Mouse (Mus musculus): ENCODE measurements around the gene Zfp385a. TPM values are rescaled to one million over a fixed set of nuclear protein-coding genes. Genes with fewer than 3 reads are reported as not detected.

The Zfp385a gene
- total RNA-seq, 2 experiments from 2014 or later = 0.30 to 4.2 TPM

- ATAC-seq (replicated peaks; ENCODE audit: low FRiP score, poor library complexity, severe bottlenecking) = no peak
Observed at GRCm38 (mm10) chr15:103314181-103314580, 25.7 kb downstream of the Zfp385a start.

DNA sequence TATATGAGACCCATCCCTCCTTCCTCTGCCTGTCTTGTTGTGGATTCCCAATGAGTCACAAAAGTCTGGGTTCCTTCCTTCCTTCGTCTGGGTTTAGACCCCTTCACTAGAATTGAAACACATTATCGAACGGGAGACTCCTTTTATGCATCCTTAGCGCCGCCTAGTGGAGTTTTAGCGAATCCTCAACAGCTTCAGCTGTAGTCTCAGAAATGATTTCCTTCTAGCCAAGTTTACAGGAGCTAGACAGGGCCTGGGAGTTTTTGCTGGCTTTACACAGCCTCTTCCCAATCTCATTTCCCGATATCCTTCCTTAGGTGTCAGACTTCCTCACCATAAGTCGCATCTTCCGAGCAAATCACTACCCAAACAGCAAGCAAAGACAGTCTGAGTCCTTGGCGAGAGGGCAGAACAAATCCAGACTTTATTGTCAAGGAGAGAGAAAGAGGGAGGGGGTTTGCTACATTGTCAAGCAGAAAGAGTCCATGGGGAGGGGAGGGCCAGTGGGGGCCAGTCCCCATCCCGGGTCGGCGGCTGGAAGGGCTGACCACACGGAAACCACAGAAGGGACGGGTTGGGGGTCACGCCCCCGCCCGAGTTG, 26.3 kb downstream of the Zfp385a start:
- ATAC-seq (replicated peaks; ENCODE audit: low FRiP score, poor library complexity, severe bottlenecking) = no peak

GRCm38 (mm10) chr15:103310365-103310910, 29.5 kb downstream of the Zfp385a start, which contains the start of gene Gpr84:
Gpr84 (minus strand) TSS chr15:103310612.
- ATAC-seq (replicated peaks; ENCODE audit: low FRiP score, poor library complexity, severe bottlenecking) = no peak

DNA sequence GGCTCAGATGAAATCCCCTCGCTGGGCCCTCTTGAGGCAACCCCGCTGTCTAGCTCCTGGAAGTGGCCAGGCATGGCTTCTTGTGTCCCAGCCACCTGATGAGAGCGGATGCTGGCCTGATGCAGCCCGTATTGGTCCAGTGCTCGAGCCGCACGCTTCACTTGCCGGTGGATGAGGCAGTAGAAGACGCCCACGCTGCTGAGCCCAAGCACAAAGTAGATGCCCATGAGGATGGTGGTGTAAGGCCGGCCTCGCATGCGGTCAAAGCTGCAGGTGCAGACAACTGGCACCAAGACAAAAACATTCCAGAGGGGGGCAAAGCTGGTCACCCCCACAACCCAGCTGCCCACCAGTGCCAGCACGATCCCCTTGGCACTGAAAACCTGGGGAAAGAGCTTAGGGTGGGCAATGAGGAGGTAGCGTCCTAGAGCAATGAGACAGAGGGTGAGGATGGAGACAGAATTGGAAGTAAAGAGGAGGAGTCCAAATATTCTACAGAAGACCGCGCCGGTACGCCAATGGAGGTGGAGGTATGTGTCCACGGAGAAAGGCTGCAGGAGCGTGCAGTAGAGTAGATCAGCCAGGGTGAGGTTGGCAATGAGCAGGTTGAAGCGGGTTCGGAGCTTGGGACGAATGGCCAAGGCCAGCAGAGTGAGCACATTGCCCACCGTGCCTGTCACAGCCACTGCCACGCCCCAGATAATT, 30.9 kb downstream of the Zfp385a start:
- no peak for ATAC-seq (replicated peaks; ENCODE audit: low FRiP score, poor library complexity, severe bottlenecking)

- ATAC-seq (replicated peaks; ENCODE audit: low FRiP score, poor library complexity, severe bottlenecking) = no peak
Observed at GRCm38 (mm10) chr15:103308056-103308875, 31.6 kb downstream of the Zfp385a start.

- ATAC-seq (replicated peaks; ENCODE audit: low FRiP score, poor library complexity, severe bottlenecking) = peak; percentile 71
Observed at GRCm38 (mm10) chr15:103307125-103307524, 32.8 kb downstream of the Zfp385a start.

DNA sequence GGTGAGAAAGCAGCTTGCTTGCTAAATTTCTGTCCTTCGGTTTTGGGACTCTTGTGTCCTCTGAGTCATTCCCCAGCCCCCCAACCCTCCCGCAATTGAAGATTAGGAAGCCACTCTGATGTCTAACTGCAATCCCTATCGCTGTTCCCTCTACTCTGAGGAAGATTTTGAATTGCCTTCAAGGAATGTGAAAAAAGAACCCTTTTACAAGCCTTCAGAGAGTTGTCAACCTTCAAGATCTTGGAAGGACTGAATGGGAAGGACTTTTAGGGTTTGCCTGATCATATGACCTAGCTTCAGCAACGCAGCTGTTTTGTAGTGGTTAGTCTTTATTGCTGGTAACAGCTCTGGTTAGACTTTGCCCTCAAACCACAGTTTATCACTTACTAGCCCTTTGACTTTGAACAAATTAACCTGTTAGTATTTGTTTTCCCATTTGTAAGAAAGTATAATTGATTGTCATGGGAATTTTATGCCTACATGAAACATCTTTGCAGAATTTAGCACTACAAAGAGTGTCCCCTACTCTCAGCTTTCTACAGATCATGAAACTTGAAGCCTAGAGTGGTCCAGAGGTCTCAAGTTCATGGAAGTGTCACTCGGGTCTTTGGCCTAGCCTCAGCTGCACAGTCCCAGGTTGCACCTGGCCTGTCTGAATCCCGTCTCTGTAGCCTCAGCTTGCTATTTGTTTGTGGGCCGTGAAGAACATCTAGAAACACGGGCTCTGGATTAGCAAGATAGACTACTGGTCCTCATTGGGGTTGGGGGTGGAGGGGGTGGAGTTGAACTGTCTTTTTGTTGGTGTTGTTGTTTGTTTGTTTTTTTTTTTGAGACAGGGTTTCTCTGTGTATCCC, 33.9 kb downstream of the Zfp385a start:
- ATAC-seq (replicated peaks; ENCODE audit: low FRiP score, poor library complexity, severe bottlenecking) = no peak

GRCm38 (mm10) chr15:103305070-103305678, 34.7 kb downstream of the Zfp385a start:
- peak; percentile 55 for ATAC-seq (replicated peaks; ENCODE audit: low FRiP score, poor library complexity, severe bottlenecking)

- no peak for ATAC-seq (replicated peaks; ENCODE audit: low FRiP score, poor library complexity, severe bottlenecking)
Observed at GRCm38 (mm10) chr15:103304616-103304969, 35.3 kb downstream of the Zfp385a start.

DNA sequence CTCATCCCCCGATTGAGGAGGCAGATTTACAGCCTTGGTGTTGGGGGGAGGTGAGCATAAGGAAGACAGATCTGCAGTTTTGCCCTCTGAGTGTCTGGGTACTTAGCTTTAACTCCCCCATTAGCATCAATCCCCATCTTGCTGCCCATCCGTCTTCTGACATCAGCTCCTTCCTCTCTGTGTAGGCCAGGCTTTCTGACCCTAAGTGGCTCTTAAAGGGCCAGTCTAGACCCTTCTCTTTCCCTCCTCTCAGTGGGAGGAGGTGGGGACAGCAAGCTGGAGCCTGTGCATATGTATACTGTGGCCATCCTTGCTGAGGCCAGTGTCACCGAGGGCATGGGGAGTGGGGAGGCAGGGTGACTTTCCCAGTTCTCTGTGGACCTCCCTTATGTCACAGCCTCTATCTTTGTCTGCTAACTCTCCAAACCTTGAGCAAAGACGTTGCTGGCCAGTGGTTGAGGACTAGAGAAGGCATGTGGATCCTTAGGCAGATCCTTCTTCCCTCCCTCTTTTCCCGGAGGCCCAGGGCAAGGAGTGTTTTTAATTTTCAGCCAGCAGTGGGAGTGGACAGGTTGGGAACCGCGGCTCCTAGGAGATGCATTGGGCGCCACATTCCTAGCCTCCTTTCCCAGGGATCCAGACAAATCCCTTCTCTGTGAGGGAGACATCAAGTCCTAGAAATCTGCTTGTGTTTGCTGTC, 35.8 kb downstream of the Zfp385a start:
- ATAC-seq (replicated peaks; ENCODE audit: low FRiP score, poor library complexity, severe bottlenecking) = no peak

GRCm38 (mm10) chr15:103302341-103303021, 37.4 kb downstream of the Zfp385a start:
- no peak for ATAC-seq (replicated peaks; ENCODE audit: low FRiP score, poor library complexity, severe bottlenecking)

DNA sequence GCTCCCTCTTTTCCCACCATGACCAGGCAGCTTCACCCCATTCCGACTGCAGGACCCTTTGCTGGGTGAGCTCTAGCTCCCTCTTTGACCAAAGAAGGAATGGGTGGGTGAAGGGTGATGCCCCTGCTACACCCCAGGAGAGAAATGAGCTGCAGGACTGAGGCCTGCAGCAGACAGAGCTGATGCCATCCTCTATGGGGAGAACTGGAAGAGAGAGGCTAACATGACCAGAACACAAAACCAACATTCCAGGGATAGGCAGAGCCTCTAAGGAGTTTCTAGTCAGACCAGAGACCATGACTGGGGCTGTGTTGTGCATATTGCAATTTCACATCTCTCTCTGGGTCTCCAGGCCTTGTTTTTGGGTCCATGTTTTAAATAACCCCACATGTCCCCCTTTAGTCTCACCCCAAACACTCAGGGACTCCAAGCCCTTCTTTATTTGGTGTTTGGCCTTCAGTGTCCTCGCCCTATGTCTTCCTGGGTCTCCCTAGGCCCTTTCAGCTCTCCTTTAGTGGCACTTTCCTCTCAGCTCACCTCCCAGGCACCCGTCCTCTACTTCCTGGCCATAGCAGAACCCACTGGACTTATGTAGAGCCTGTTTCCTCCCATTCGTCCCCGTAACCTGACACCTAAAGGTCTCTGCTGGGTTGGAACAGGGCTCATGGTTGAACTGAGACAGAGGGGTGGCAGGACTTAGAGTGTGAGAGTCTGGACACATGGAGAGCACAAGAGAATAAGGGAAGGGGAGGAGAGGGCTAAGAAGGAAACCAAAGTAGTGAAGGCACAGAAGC, 38.1 kb downstream of the Zfp385a start:
- no peak for ATAC-seq (replicated peaks; ENCODE audit: low FRiP score, poor library complexity, severe bottlenecking)

GRCm38 (mm10) chr15:103301046-103301445, 38.8 kb downstream of the Zfp385a start:
- no peak for ATAC-seq (replicated peaks; ENCODE audit: low FRiP score, poor library complexity, severe bottlenecking)

DNA sequence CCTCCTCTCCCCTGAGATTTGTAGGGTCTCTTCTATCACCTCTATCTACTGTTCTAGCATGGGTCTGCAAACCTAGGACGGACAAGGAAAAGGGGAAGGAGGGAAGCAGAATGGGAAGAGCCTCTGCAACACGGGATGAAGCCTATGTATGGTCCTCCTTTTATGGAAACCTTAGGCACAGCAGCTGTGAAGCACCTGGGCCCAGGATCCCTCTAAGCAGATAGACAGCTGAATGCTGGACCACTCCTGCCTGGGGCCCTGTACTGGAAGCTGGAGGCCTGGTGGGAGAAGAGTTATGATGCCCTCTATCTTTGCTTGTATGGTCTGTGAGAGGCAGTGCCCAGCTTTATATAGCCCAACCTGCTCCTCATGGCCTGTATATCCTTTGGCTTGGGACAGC, 39.3 kb downstream of the Zfp385a start:
- no peak for ATAC-seq (replicated peaks; ENCODE audit: low FRiP score, poor library complexity, severe bottlenecking)

DNA sequence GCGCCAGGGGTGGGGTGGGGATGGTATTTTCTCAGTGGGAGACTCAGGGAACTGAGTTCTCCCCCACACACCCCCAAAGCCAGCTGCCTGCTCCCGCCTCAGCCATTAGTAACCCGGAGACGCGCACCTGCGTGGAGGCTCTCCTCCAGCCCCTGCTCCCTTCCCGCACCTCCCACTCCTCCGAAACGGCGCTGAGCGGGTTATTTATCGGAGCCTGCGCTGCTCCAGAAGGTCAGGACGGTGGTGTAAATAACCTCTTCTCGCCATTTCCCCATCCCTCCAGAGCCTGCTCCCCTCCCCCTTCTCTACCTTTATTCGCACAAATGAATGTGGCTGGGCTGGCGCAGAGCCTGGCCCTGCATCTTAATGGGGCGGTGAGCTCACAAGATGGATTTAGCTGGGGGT, 39.8 kb downstream of the Zfp385a start:
- ATAC-seq (replicated peaks; ENCODE audit: low FRiP score, poor library complexity, severe bottlenecking) = no peak

GRCm38 (mm10) chr15:103299644-103300043, 40.2 kb downstream of the Zfp385a start:
- no peak for ATAC-seq (replicated peaks; ENCODE audit: low FRiP score, poor library complexity, severe bottlenecking)

DNA sequence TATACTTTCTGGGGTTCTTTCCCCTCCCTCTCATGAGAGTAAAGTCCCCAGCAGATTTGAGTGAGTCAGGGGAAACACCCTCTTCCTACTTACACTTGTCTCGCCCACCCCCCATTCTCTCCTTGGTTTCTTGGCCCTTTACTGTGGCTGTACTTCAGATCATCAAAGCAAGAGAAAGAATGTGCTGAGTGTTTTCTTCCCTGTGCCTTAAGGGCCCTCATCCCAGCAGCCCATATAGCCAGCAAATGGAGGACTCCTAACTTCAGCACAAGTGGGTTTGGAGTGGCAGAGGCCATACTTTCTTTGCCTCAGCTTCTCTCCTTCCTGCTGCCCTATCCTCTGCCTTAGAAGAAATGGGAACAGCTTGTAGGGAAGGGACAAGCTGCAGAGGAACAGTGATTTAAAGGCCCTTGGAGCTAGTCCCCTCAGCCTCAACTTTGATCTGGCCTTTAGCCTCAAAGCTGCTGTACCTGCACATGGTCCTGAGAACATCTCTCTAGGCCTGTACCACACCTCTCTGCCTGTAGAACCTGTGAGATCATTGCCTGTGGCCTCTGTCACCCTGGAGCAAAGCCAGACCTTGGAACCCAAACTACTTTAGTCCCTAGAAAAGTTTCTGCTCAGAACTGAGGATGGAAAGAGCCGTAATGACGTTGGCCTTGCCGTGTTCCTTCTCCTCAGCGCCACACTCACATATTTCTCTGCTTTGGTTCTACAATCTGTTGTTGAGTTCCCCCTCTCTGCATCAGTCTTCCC, 40.9 kb downstream of the Zfp385a start:
- ATAC-seq (replicated peaks; ENCODE audit: low FRiP score, poor library complexity, severe bottlenecking) = no peak

All from erythroid progenitor cell, adult 5-6 weeks (primary cell).